Mouse (Mus musculus) layer of hippocampus, adult 2 months (tissue): ENCODE results near the gene Chrm3. TPM values are rescaled to one million over a fixed set of nuclear protein-coding genes. Genes with fewer than 3 reads are reported as not detected.

Source experiments
- DNase-seq, 2 experiments: peaks; one replicate each; pipeline ENCODE4 v3.0.0; 2022; ENCODE audit warnings: low spot score in 2 of 2
- H3K27ac ChIP-seq: fragments of 200-600 bp; 2 replicates; pipeline ENCODE4 v1.8.1; 2022
- H3K4me3 ChIP-seq: fragments of 200-600 bp; 2 replicates; pipeline ENCODE4 v1.8.1; 2022; ENCODE audit warnings: mild to moderate bottlenecking
- CTCF ChIP-seq: fragments of 200-600 bp; conservative IDR thresholded peaks from 2 replicates; pipeline ENCODE4 v1.8.1; 2022; ENCODE audit warnings: antibody characterized with exemption, mild to moderate bottlenecking, moderate library complexity
- total RNA-seq, 2 experiments: library from RNA; stranded (reverse); gene quantifications; 2 replicates each; pipeline ENCODE4 v1.2.3; 2021

The Chrm3 gene
- total RNA-seq, 2 experiments from 2014 or later, result 43.0 to 49.6 TPM

GRCm38 (mm10) chr13:10210522-10211244 lies 150.0 kb downstream of the Chrm3 start:
- DNase-seq, result no peak
- no peak for TF ChIP-seq CTCF
- no peak overlapping the region for H3K27ac ChIP-seq
- no peak overlapping the region for H3K4me3 ChIP-seq

GRCm38 (mm10) chr13:10199206-10199956 lies 161.3 kb downstream of the Chrm3 start:
- DNase-seq, result no peak
- TF ChIP-seq CTCF, result no peak
- no peak overlapping the region for H3K4me3 ChIP-seq
- 0 out of 2 replicates have a peak overlapping the region, but pooled peaks have one; percentile 10 for H3K27ac ChIP-seq

GRCm38 (mm10) chr13:10189829-10190228 lies 170.8 kb downstream of the Chrm3 start:
- DNase-seq, result peak in 1 of 2 experiments; percentile 23
- TF ChIP-seq CTCF, result no peak
- Histone ChIP-seq H3K4me3 (no peak overlapping the region), H3K27ac (no peak overlapping the region)

- no peak for TF ChIP-seq CTCF
- Histone ChIP-seq H3K4me3 (no peak overlapping the region), H3K27ac (no peak overlapping the region)
- no peak for DNase-seq
These were observed 172.7 kb downstream of the Chrm3 start for GRCm38 (mm10) chr13:10187926-10188325.

- Histone ChIP-seq H3K27ac (no peak overlapping the region), H3K4me3 (no peak overlapping the region)
- no peak for DNase-seq
- no peak for TF ChIP-seq CTCF
These were observed 176.8 kb downstream of the Chrm3 start for GRCm38 (mm10) chr13:10183837-10184236.

GRCm38 (mm10) chr13:10182756-10183155 lies 177.9 kb downstream of the Chrm3 start:
- no peak for DNase-seq
- no peak for TF ChIP-seq CTCF
- no peak overlapping the region for H3K4me3 ChIP-seq
- H3K27ac ChIP-seq, result no peak overlapping the region

GRCm38 (mm10) chr13:10170529-10170928 lies 190.1 kb downstream of the Chrm3 start:
- H3K4me3 ChIP-seq, result no peak overlapping the region
- H3K27ac ChIP-seq, result no peak overlapping the region

GRCm38 (mm10) chr13:10163354-10163753 lies 197.3 kb downstream of the Chrm3 start:
- no peak for TF ChIP-seq CTCF
- DNase-seq, result no peak
- H3K4me3 ChIP-seq, result no peak overlapping the region
- no peak overlapping the region for H3K27ac ChIP-seq

More at GRCm38 (mm10) chr13:10170529-10170928, 190.1 kb downstream of the Chrm3 start:
- DNase-seq, result no peak
- no peak for TF ChIP-seq CTCF

GRCm38 (mm10) chr13:10157496-10157895 lies 203.2 kb downstream of the Chrm3 start:
- DNase-seq, result no peak
- Histone ChIP-seq H3K4me3 (no peak overlapping the region), H3K27ac (no peak overlapping the region)
- TF ChIP-seq CTCF, result no peak

- no peak for DNase-seq
- no peak for TF ChIP-seq CTCF
- Histone ChIP-seq H3K27ac (no peak overlapping the region), H3K4me3 (no peak overlapping the region)
These were observed 220.1 kb downstream of the Chrm3 start for GRCm38 (mm10) chr13:10140573-10140972.

- no peak for TF ChIP-seq CTCF
- Histone ChIP-seq H3K27ac (no peak overlapping the region), H3K4me3 (no peak overlapping the region)
- DNase-seq, result no peak
These were observed 221.8 kb downstream of the Chrm3 start for GRCm38 (mm10) chr13:10138878-10139277.

GRCm38 (mm10) chr13:10131064-10131463 lies 229.6 kb downstream of the Chrm3 start:
- no peak overlapping the region for H3K27ac ChIP-seq
- H3K4me3 ChIP-seq, result no peak overlapping the region
- no peak for TF ChIP-seq CTCF
- no peak for DNase-seq

GRCm38 (mm10) chr13:10112211-10112610 lies 248.4 kb downstream of the Chrm3 start:
- no peak for TF ChIP-seq CTCF
- DNase-seq, result no peak
- no peak overlapping the region for H3K27ac ChIP-seq

GRCm38 (mm10) chr13:10109542-10109941 lies 251.1 kb downstream of the Chrm3 start:
- Histone ChIP-seq H3K27ac (no peak overlapping the region), H3K4me3 (no peak overlapping the region)
- TF ChIP-seq CTCF, result no peak
- no peak for DNase-seq

More at GRCm38 (mm10) chr13:10112211-10112610, 248.4 kb downstream of the Chrm3 start:
- H3K4me3 ChIP-seq, result no peak overlapping the region
